26 mouse cellular contexts compared by ENCODE assay signal in the genomic region with DNA sequence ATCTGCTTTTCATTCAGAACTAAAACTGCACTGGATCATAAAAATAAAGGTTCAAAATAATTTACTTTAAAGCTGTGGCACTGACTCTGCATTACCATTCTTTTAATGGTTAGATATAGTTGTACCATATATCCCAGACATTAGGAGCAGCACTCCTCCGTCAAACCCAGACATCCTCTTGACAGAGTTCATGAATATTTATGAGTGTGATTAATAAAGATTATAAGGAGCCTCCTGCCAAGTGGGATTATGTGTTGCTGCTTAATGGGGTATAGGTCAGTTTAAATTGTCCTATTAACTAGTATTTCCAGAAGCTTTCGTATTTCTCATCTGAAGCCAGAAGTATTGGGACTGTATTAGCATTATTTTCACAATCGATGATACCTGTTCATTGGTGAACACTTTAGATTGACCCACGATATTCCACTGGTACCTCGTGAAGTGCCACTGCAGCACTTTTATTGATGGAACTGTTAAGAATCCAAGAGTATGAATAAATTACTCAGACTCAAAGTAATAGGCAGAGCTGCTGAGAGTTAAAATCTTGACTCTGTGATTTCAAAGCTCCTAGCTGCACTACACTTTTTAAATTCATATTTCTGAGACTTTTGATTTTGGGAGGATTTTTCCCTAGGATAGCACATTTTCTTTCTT.
A peak's percentile ranks its signal among the peaks of the same experiment; 100 is the strongest.
DNase-seq lines count a peak whose midpoint lies in the region; ATAC-seq and TF ChIP-seq lines count a peak whose summit lies in the region.
"Had no signal": no experiment of that assay in that cellular context is flagged by ENCODE, and none has a peak within 500 bp of the region (broad histone marks: within the 10 kb centered on the region; RNA-seq: fewer than 3 reads in every experiment).

No protein-coding gene starts in this region.

- no peak overlapping the region for H3K27ac ChIP-seq in hindbrain, embryonic 11.5 days (ENCODE audit: low read depth, low read length)
- no peak overlapping the region for H3K27ac ChIP-seq in hindbrain, postnatal 0 days
- no peak overlapping the region for H3K27ac ChIP-seq in neural tube, embryonic 14.5 days (ENCODE audit: low read depth, low read length)
- no peak overlapping the region for H3K27ac ChIP-seq in midbrain, embryonic 14.5 days (replicated peaks; ENCODE audit: low read depth, low read length)
- H3K27ac ChIP-seq: embryonic facial prominence, embryonic 13.5 days; hindbrain, embryonic 14.5 days; layer of hippocampus, adult 2 months; left cerebral cortex, adult 2 months; limb, embryonic 13.5 days; liver, embryonic 12.5 days; stomach, embryonic 15.5 days had no signal

- DNase-seq in hindbrain, embryonic 11.5 days (ENCODE audit: low spot score), result no peak
- DNase-seq in hindbrain, postnatal 0 days (ENCODE audit: low spot score), result no peak
- DNase-seq in neural tube, embryonic 10.5 days (ENCODE audit: extremely low spot score, low spot score), result no peak
- peak; percentile 49 for DNase-seq in midbrain, embryonic 14.5 days
- no peak for DNase-seq in embryo, embryonic 9.5 days (ENCODE audit: extremely low spot score)
- no peak for DNase-seq in frontal cortex, postnatal 10 days (ENCODE audit: low spot score in 2 of 2)
- DNase-seq: adrenal gland, postnatal 14 days; cerebellum, adult 11-12 months; cerebellum, adult 9-11 months; embryo, embryonic 11 days; gastrocnemius, postnatal 14 days; heart, postnatal 14 days; kidney, adult 11 months; kidney, postnatal 14 days; liver, postnatal 0 days; lung, postnatal 36 days had no signal

- TF ChIP-seq CTCF in hindbrain, postnatal 0 days (IDR thresholded peaks at IDR 0.05; ENCODE audit: low read depth), result no peak

- no peaks in the 10 kb centered on the region for H3K36me3 ChIP-seq in hindbrain, embryonic 11.5 days (ENCODE audit: control insufficient read depth, insufficient read depth, low read length)
- H3K36me3 ChIP-seq in hindbrain, postnatal 0 days (ENCODE audit: insufficient read depth, low read length), result no peaks in the 10 kb centered on the region
- no peaks in the 10 kb centered on the region for H3K36me3 ChIP-seq in neural tube, embryonic 14.5 days (ENCODE audit: control insufficient read depth, insufficient read depth, low read length)
- no peaks in the 10 kb centered on the region for H3K36me3 ChIP-seq in midbrain, embryonic 14.5 days (ENCODE audit: control insufficient read depth, insufficient read depth, low read length)
- H3K36me3 ChIP-seq: embryonic facial prominence, embryonic 13.5 days; limb, embryonic 13.5 days; liver, embryonic 12.5 days; stomach, embryonic 15.5 days had no signal

- H3K9ac ChIP-seq in hindbrain, embryonic 11.5 days (ENCODE audit: low read depth, low read length), result no peak overlapping the region
- no peak overlapping the region for H3K9ac ChIP-seq in hindbrain, postnatal 0 days (replicated peaks; ENCODE audit: low read length)
- no peak overlapping the region for H3K9ac ChIP-seq in neural tube, embryonic 14.5 days (replicated peaks; ENCODE audit: low read depth, low read length)
- H3K9ac ChIP-seq in midbrain, embryonic 14.5 days (replicated peaks; ENCODE audit: low read length), result no peak overlapping the region
- H3K9ac ChIP-seq: embryonic facial prominence, embryonic 13.5 days; hindbrain, embryonic 14.5 days; limb, embryonic 13.5 days; liver, embryonic 12.5 days; liver, postnatal 0 days; stomach, embryonic 15.5 days had no signal

- no peaks in the 10 kb centered on the region for H3K27me3 ChIP-seq in hindbrain, embryonic 11.5 days (ENCODE audit: control insufficient read depth, insufficient read depth, low read length)
- H3K27me3 ChIP-seq in hindbrain, postnatal 0 days (ENCODE audit: insufficient read depth, low read length), result no peaks in the 10 kb centered on the region
- H3K27me3 ChIP-seq in neural tube, embryonic 14.5 days (ENCODE audit: control insufficient read depth, insufficient read depth, low read length), result no peaks in the 10 kb centered on the region
- no peaks in the 10 kb centered on the region for H3K27me3 ChIP-seq in midbrain, embryonic 14.5 days (ENCODE audit: control insufficient read depth, insufficient read depth, low read length)
- H3K27me3 ChIP-seq: embryonic facial prominence, embryonic 13.5 days; limb, embryonic 13.5 days; liver, embryonic 12.5 days; Patski; stomach, embryonic 15.5 days had no signal

- H3K9me3 ChIP-seq in hindbrain, embryonic 11.5 days (ENCODE audit: control insufficient read depth, low read length), result no peaks in the 10 kb centered on the region
- H3K9me3 ChIP-seq in hindbrain, postnatal 0 days (ENCODE audit: low read length), result no peaks in the 10 kb centered on the region
- no peaks in the 10 kb centered on the region for H3K9me3 ChIP-seq in neural tube, embryonic 14.5 days (ENCODE audit: control insufficient read depth, low read length)
- no peaks in the 10 kb centered on the region for H3K9me3 ChIP-seq in midbrain, embryonic 14.5 days (ENCODE audit: control insufficient read depth, low read length)
- H3K9me3 ChIP-seq: embryonic facial prominence, embryonic 13.5 days; limb, embryonic 13.5 days; liver, embryonic 12.5 days; stomach, embryonic 15.5 days had no signal

- no peaks in the 10 kb centered on the region for H3K4me1 ChIP-seq in hindbrain, embryonic 11.5 days (replicated peaks; ENCODE audit: control insufficient read depth, insufficient read depth, low read length)
- H3K4me1 ChIP-seq in hindbrain, postnatal 0 days (ENCODE audit: insufficient read depth, low read length), result no peaks in the 10 kb centered on the region
- H3K4me1 ChIP-seq in neural tube, embryonic 14.5 days (ENCODE audit: control insufficient read depth, insufficient read depth, low read length), result no peaks in the 10 kb centered on the region
- H3K4me1 ChIP-seq in midbrain, embryonic 14.5 days (ENCODE audit: control insufficient read depth, insufficient read depth, low read length), result no peaks in the 10 kb centered on the region
- H3K4me1 ChIP-seq: embryonic facial prominence, embryonic 13.5 days; limb, embryonic 13.5 days; liver, embryonic 12.5 days; stomach, embryonic 15.5 days had no signal

- WGBS in hindbrain, embryonic 11.5 days, result 75% methylated on average over 5 of the region's 5 CpGs
- 52% methylated on average over 5 of the region's 5 CpGs for WGBS in hindbrain, postnatal 0 days
- 52% methylated on average over 5 of the region's 5 CpGs for WGBS in neural tube, embryonic 14.5 days
- WGBS in midbrain, embryonic 14.5 days, result 43% methylated on average over 5 of the region's 5 CpGs

- H3K4me3 ChIP-seq in hindbrain, embryonic 11.5 days (ENCODE audit: low read depth, low read length), result no peak overlapping the region
- no peak overlapping the region for H3K4me3 ChIP-seq in hindbrain, postnatal 0 days (ENCODE audit: low read length)
- no peak overlapping the region for H3K4me3 ChIP-seq in neural tube, embryonic 14.5 days (ENCODE audit: low read depth, low read length)
- no peak overlapping the region for H3K4me3 ChIP-seq in midbrain, embryonic 14.5 days (replicated peaks; ENCODE audit: low read depth, low read length)
- H3K4me3 ChIP-seq: embryonic facial prominence, embryonic 13.5 days; layer of hippocampus, adult 2 months; left cerebral cortex, adult 2 months; limb, embryonic 13.5 days; liver, embryonic 12.5 days; stomach, embryonic 15.5 days had no signal

- ATAC-seq in hindbrain, embryonic 11.5 days (ENCODE audit: low FRiP score), result peak; percentile 51; the same call in 1 of the 2 replicates
- no peak for ATAC-seq in hindbrain, postnatal 0 days
- peak; percentile 61; the same call in 1 of the 2 replicates for ATAC-seq in neural tube, embryonic 14.5 days (ENCODE audit: low read depth)
- peak; percentile 68; the same call in 1 of the 2 replicates for ATAC-seq in midbrain, embryonic 14.5 days (ENCODE audit: low FRiP score, low TSS enrichment)
- ATAC-seq: inflammation-experienced regulatory T-cells, adult 6 months; liver, embryonic 12.5 days; liver, postnatal 0 days; Patski had no signal

- H3K4me2 ChIP-seq in hindbrain, embryonic 11.5 days (replicated peaks; ENCODE audit: low read depth, low read length), result no peak overlapping the region
- no peak overlapping the region for H3K4me2 ChIP-seq in hindbrain, postnatal 0 days (ENCODE audit: low read depth, low read length)
- H3K4me2 ChIP-seq in neural tube, embryonic 14.5 days (ENCODE audit: low read depth, low read length), result no peak overlapping the region
- no peak overlapping the region for H3K4me2 ChIP-seq in midbrain, embryonic 14.5 days (ENCODE audit: low read length)
- H3K4me2 ChIP-seq: embryonic facial prominence, embryonic 13.5 days; hindbrain, embryonic 14.5 days; limb, embryonic 13.5 days; liver, embryonic 12.5 days; stomach, embryonic 15.5 days had no signal
